Mouse (Mus musculus) brain, embryonic 14.5 days (tissue): ENCODE results near the gene Cpne6.

Experiments used
- CTCF ChIP-seq: fragments of 200-500 bp; IDR thresholded peaks from 2 replicates; pipeline ENCODE4 v1.5.1; 2012; ENCODE audit warnings: inconsistent platforms, mild to moderate bottlenecking, moderate library complexity, borderline replicate concordance; ENCODE audit not compliant: insufficient read depth, insufficient read length; ENCODE audit errors: extremely low read depth
- POLR2A ChIP-seq: fragments of 200-500 bp; IDR thresholded peaks from 2 replicates; pipeline ENCODE4 v1.6.1; 2012; ENCODE audit warnings: mild to moderate bottlenecking, inconsistent platforms, borderline replicate concordance; ENCODE audit not compliant: poor library complexity, insufficient read depth, insufficient read length, severe bottlenecking; ENCODE audit errors: extremely low read depth

DNA sequence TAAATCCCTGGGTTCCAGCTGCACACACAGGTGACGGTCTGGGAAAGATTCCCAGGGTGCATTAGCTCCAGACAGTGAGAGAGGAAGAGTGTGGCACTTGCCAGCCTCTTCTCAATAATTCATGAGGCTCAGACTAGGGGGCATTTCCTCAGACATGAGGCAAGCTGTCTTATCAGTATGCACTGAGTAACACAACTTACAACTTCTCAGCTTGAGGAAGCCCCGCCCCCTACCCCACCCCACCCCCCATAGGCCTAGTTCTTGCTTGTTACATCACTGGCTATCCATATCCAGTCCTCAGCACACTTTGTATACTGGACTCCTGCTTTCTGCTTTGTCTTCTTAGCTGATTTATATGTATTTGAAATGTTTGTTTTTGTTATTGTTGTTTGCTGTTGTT lies 34.6 kb upstream of the Cpne6 start:
- no peak for TF ChIP-seq CTCF
- no peak for TF ChIP-seq POLR2A
